Mouse (Mus musculus) neural tube, embryonic 11.5 days (tissue): ENCODE measurements around the gene Slc35f3. TPM values are rescaled to one million over a fixed set of nuclear protein-coding genes. Genes with fewer than 3 reads are reported as not detected.

Experiments used
- ATAC-seq: fragments of 200-750 bp; cut with Nextera tagmentation; 2 replicates; pipeline ENCODE4 v1.8.0; 2017; ENCODE audit warnings: moderate number of reproducible peaks, mild to moderate bottlenecking, moderate TSS enrichment, moderate library complexity; ENCODE audit not compliant: insufficient read depth, low FRiP score, low TSS enrichment
- DNase-seq: peaks from one replicate; pipeline ENCODE4 v3.0.0-alpha.2; 2015; ENCODE audit warnings: low spot score
- H3K27ac ChIP-seq: fragments of 300-500 bp; sonication (generic); 2 replicates; pipeline ENCODE4 v1.5.1; 2014; ENCODE audit warnings: low read depth, mild to moderate bottlenecking, low read length
- H3K27me3 ChIP-seq: fragments of 300-500 bp; sonication (generic); 2 replicates; pipeline ENCODE4 v1.6.1; 2014; ENCODE audit warnings: mild to moderate bottlenecking, low read length, mixed read lengths; ENCODE audit not compliant: control insufficient read depth, insufficient read depth
- H3K36me3 ChIP-seq: fragments of 300-500 bp; sonication (generic); 2 replicates; pipeline ENCODE4 v1.6.1; 2014; ENCODE audit warnings: mild to moderate bottlenecking, low read length, moderate library complexity, mixed read lengths; ENCODE audit not compliant: control insufficient read depth, insufficient read depth
- H3K4me1 ChIP-seq: fragments of 300-500 bp; sonication (generic); 2 replicates; pipeline ENCODE4 v1.6.1; 2014; ENCODE audit warnings: low read length, mixed read lengths; ENCODE audit not compliant: control insufficient read depth, insufficient read depth
- H3K4me2 ChIP-seq: fragments of 300-500 bp; sonication (generic); 2 replicates; pipeline ENCODE4 v1.6.1; 2014; ENCODE audit warnings: low read depth, mild to moderate bottlenecking, moderate library complexity
- H3K4me3 ChIP-seq: fragments of 300-500 bp; sonication (generic); 2 replicates; pipeline ENCODE4 v1.5.1; 2014; ENCODE audit warnings: low read depth, low read length
- H3K9ac ChIP-seq: fragments of 300-500 bp; sonication (generic); 2 replicates; pipeline ENCODE4 v1.6.1; 2014; ENCODE audit warnings: mild to moderate bottlenecking, low read length
- H3K9me3 ChIP-seq: fragments of 300-500 bp; sonication (generic); 2 replicates; pipeline ENCODE4 v1.6.1; 2016; ENCODE audit warnings: low read length; ENCODE audit not compliant: control insufficient read depth
- WGBS: fragments of 180-500 bp; shearing (Covaris S2); extraction: QIAGEN DNeasy Blood & Tissue Kit; methylation state at CpG from one replicate; pipeline ENCODE4 v1.1.7; 2014; 5-methylcytosine and 5-hydroxymethylcytosine counted together
- polyA plus RNA-seq: library from polyadenylated mRNA; unstranded; fragments of >200 nt; fragmentation: Nextera tagmentation; extraction: Ambion mirVana; gene quantifications from 2 replicates; pipeline ENCODE4 v1.2.1, GENCODE M21; 2014

Slc35f3 gene
- polyA plus RNA-seq, 1 experiment from 2014 or later: 0.09 TPM

GRCm38 (mm10) chr8:126272445-126272844, 25.9 kb upstream of the Slc35f3 start:
- no peak overlapping the region for H3K9ac ChIP-seq
- 90% methylated on average over 2 of the region's 2 CpGs for WGBS
- H3K27me3 ChIP-seq: no peaks in the 10 kb centered on the region
- no peak for DNase-seq
- H3K4me3 ChIP-seq: no peak overlapping the region
- H3K9me3 ChIP-seq: no peaks in the 10 kb centered on the region
- ATAC-seq: no peak
- H3K27ac ChIP-seq: no peak overlapping the region
- no peak overlapping the region for H3K4me2 ChIP-seq
- no peaks in the 10 kb centered on the region for H3K4me1 ChIP-seq
- H3K36me3 ChIP-seq: no peaks in the 10 kb centered on the region

GRCm38 (mm10) chr8:126273066-126273465, 25.3 kb upstream of the Slc35f3 start:
- Histone ChIP-seq H3K9me3 (no peaks in the 10 kb centered on the region), H3K4me2 (no peak overlapping the region), H3K27me3 (no peaks in the 10 kb centered on the region), H3K27ac (no peak overlapping the region), H3K9ac (no peak overlapping the region), H3K4me1 (no peaks in the 10 kb centered on the region), H3K36me3 (no peaks in the 10 kb centered on the region), H3K4me3 (no peak overlapping the region)
- WGBS: 74% methylated on average over 4 of the region's 4 CpGs
- DNase-seq (no peak), ATAC-seq (no peak)

GRCm38 (mm10) chr8:126274866-126275360, 23.4 kb upstream of the Slc35f3 start:
- Histone ChIP-seq H3K27me3 (no peaks in the 10 kb centered on the region), H3K27ac (no peak overlapping the region), H3K4me2 (no peak overlapping the region), H3K9me3 (no peaks in the 10 kb centered on the region), H3K4me1 (no peaks in the 10 kb centered on the region), H3K4me3 (no peak overlapping the region), H3K36me3 (no peaks in the 10 kb centered on the region), H3K9ac (no peak overlapping the region)
- ATAC-seq: no peak
- DNase-seq: no peak
- 65% methylated on average over 4 of the region's 4 CpGs for WGBS

GRCm38 (mm10) chr8:126275886-126276285, 22.5 kb upstream of the Slc35f3 start:
- Histone ChIP-seq H3K27me3 (no peaks in the 10 kb centered on the region), H3K9ac (no peak overlapping the region), H3K4me2 (no peak overlapping the region), H3K27ac (no peak overlapping the region), H3K4me3 (no peak overlapping the region), H3K9me3 (no peaks in the 10 kb centered on the region), H3K36me3 (no peaks in the 10 kb centered on the region), H3K4me1 (no peaks in the 10 kb centered on the region)
- 76% methylated on average over 4 of the region's 4 CpGs for WGBS
- DNase-seq (no peak), ATAC-seq (no peak)

GRCm38 (mm10) chr8:126291951-126292350, 6.4 kb upstream of the Slc35f3 start:
- ATAC-seq (no peak), DNase-seq (no peak)
- no peaks in the 10 kb centered on the region for H3K36me3 ChIP-seq
- H3K4me1 ChIP-seq: no peaks in the 10 kb centered on the region
- H3K4me3 ChIP-seq: no peak overlapping the region
- no peak overlapping the region for H3K9ac ChIP-seq
- no peak overlapping the region for H3K27ac ChIP-seq
- H3K9me3 ChIP-seq: no peaks in the 10 kb centered on the region
- no peak overlapping the region for H3K4me2 ChIP-seq
- WGBS: 89% methylated on average over 10 of the region's 10 CpGs
- no peaks in the 10 kb centered on the region for H3K27me3 ChIP-seq

- DNase-seq (peak; percentile 47), ATAC-seq (no peak)
- Histone ChIP-seq H3K27ac (no peak overlapping the region), H3K9me3 (no peaks in the 10 kb centered on the region), H3K4me3 (no peak overlapping the region), H3K9ac (no peak overlapping the region), H3K36me3 (no peaks in the 10 kb centered on the region), H3K4me1 (0 out of 2 replicates have a peak, but pooled peaks cover 4% of the 10 kb centered on the region), H3K4me2 (no peak overlapping the region), H3K27me3 (peaks cover 18% of the 10 kb centered on the region)
- 27% methylated on average over 1 of the region's 1 CpGs for WGBS
These were observed 993 bp upstream of the Slc35f3 start for GRCm38 (mm10) chr8:126297284-126297845.

- no peaks in the 10 kb centered on the region for H3K36me3 ChIP-seq
- ATAC-seq (no peak), DNase-seq (no peak)
- H3K4me1 ChIP-seq: 0 out of 2 replicates have a peak, but pooled peaks cover 4% of the 10 kb centered on the region
- peaks cover 18% of the 10 kb centered on the region for H3K27me3 ChIP-seq
- H3K27ac ChIP-seq: no peak overlapping the region
- H3K9me3 ChIP-seq: no peaks in the 10 kb centered on the region
- peak overlapping the region; percentile 75 for H3K4me2 ChIP-seq
- no peak overlapping the region for H3K4me3 ChIP-seq
- no peak overlapping the region for H3K9ac ChIP-seq
- 25% methylated on average over 7 of the region's 7 CpGs for WGBS
These were observed 975 bp downstream of the Slc35f3 start for GRCm38 (mm10) chr8:126299333-126299732.

- no peak for ATAC-seq
- H3K4me2 ChIP-seq: no peak overlapping the region
- H3K4me1 ChIP-seq: 0 out of 2 replicates have a peak, but pooled peaks cover 4% of the 10 kb centered on the region
- no peak overlapping the region for H3K4me3 ChIP-seq
- WGBS: 85% methylated on average over 5 of the region's 5 CpGs
- no peak overlapping the region for H3K9ac ChIP-seq
- H3K36me3 ChIP-seq: no peaks in the 10 kb centered on the region
- peaks cover 18% of the 10 kb centered on the region for H3K27me3 ChIP-seq
- no peak for DNase-seq
- no peak overlapping the region for H3K27ac ChIP-seq
- no peaks in the 10 kb centered on the region for H3K9me3 ChIP-seq
These were observed 2.0 kb downstream of the Slc35f3 start for GRCm38 (mm10) chr8:126300350-126300749.

- peaks cover 18% of the 10 kb centered on the region for H3K27me3 ChIP-seq
- H3K9me3 ChIP-seq: no peaks in the 10 kb centered on the region
- H3K27ac ChIP-seq: no peak overlapping the region
- 64% methylated on average over 6 of the region's 6 CpGs for WGBS
- DNase-seq (no peak), ATAC-seq (no peak)
- 0 out of 2 replicates have a peak, but pooled peaks cover 4% of the 10 kb centered on the region for H3K4me1 ChIP-seq
- H3K36me3 ChIP-seq: no peaks in the 10 kb centered on the region
- H3K9ac ChIP-seq: no peak overlapping the region
- no peak overlapping the region for H3K4me3 ChIP-seq
- H3K4me2 ChIP-seq: no peak overlapping the region
These were observed 3.2 kb downstream of the Slc35f3 start for GRCm38 (mm10) chr8:126301580-126301979.
